Mouse (Mus musculus) ovary, postnatal 14 days (tissue): Measurements from ENCODE around the gene Map4k2.

Source experiments
- DNase-seq: peaks from one replicate; pipeline ENCODE4 v3.0.0; 2022; ENCODE audit warnings: low spot score

Gene Map4k2

DNA sequence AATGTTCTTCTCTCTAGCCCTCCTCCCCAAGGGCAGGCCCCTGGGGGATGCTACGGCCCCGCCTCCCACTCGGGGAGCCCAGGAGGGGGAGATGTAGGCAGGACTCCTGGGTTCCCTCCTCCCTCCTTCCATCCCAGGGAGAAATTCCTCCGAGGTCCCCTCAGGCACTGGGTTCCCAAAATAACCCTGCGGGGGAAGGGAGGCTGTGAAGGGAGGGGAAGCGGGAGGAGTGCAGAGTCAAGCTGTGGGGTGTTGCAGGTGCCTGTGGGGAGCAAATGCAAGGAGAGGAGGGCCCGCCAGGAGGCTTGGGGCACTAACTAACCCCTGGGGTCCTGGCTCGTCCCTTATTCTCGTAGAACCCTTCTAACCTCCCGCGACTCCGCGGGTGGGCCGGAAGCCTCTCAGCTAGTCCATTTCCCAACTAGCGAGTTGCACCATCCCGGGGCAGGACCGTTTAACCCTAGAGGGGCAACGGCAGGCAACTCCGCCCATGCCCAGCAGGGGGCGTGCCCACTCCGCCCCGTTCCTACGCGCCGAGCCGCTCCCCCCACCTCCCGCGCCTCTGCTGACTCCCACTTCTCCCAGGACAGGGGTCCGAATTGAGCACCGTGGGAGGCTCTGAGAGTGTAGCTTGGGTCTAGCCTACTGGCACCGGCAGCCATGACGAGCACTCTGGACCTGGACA, 60.3 kb downstream of the Map4k2 start:
- peak; percentile 74 for DNase-seq

DNA sequence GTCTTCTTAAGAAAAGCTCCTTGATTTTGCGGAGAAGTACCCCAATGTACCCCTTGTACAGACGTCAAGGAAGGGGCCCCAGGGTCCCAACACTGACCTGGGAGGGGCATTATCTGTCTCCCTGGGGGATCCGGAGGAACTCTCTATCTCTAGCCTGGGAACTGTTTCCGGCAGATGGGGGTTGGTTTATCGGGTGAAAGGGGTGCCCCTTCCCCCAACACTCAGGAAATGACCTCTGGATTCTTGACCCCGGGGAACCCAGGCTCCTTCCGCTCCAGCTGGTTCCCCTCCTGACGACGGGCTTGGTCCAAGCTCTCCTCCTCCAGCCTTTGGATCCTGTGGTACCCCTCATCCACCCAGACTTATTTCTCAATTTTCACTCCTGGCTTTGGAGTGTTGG, 61.0 kb downstream of the Map4k2 start:
- DNase-seq, result no peak

DNA sequence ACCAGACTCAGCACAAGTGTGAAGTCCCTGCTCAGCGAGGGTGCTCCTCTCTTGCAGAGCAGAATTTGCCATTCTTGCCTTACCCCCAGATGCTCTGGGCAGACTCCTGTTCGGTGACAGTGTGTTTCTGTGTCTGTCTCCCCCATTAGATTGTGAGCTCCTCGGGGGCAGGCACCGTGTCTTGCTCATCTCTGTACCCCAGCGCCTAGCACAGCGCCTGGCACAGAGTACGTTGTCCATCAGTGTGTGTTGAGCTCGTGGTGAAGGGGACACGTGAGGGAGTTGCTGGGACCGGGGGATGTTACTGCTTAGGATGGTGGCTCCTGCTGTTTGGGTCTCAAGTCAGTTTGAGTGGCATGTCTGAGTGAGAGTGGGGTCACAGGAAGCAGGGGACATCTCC, 62.9 kb downstream of the Map4k2 start:
- no peak for DNase-seq
